Mouse (Mus musculus) cortical plate, adult 2 months (tissue): ENCODE measurements around the gene Adgra3. TPM values are rescaled to one million over a fixed set of nuclear protein-coding genes. Genes with fewer than 3 reads are reported as not detected.

Source experiments
- H3K27ac ChIP-seq: fragments of 200-500 bp; 2 replicates; pipeline ENCODE4 v1.5.1; 2012; ENCODE audit warnings: low read length, control low read depth, inconsistent platforms; ENCODE audit not compliant: insufficient read depth
- H3K4me1 ChIP-seq: fragments of 200-500 bp; 2 replicates; pipeline ENCODE4 v1.6.1; 2011; ENCODE audit warnings: low read length; ENCODE audit not compliant: control insufficient read depth, insufficient read depth
- H3K4me3 ChIP-seq: fragments of 200-500 bp; 2 replicates; pipeline ENCODE4 v1.5.1; 2011; ENCODE audit warnings: mild to moderate bottlenecking, low read length, control low read depth; ENCODE audit not compliant: insufficient read depth
- CTCF ChIP-seq: fragments of 200-500 bp; IDR thresholded peaks from 2 replicates; pipeline ENCODE4 v1.5.1; 2011; ENCODE audit warnings: mild to moderate bottlenecking, control low read depth, low read length; ENCODE audit not compliant: insufficient read depth; ENCODE audit errors: extremely low read depth
- POLR2A ChIP-seq: fragments of 200-500 bp; IDR thresholded peaks from 2 replicates; pipeline ENCODE4 v1.6.1; 2011; ENCODE audit warnings: mild to moderate bottlenecking, low read length, control low read depth; ENCODE audit not compliant: insufficient read depth; ENCODE audit errors: extremely low read depth
- polyA plus RNA-seq: library from polyadenylated mRNA; depleted of rRNA; stranded (reverse); fragments of >200 nt; gene quantifications from 2 replicates; pipeline ENCODE4 v1.2.3, GENCODE M21; 2012

Gene Adgra3
- polyA plus RNA-seq, 1 experiment, result 13.9 TPM

DNA sequence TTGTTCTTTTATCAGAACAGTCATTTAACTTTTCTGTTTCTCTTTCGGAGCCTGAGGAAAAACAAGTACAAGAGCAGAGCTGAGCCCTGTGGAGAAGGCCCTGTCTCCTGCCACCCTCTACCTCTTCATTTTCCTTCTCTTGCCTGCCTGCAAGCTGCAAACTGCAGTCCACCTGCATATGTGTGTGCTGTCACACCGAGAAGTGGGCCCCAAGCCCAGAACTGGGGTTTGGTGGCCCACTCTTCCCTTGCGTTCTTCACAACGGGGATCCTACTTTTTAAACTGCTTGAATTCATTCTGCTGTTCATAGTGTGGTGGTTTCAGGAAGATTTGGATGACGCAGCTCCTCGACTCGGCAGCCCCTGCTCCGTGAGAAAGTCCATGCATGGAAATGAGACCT lies 9.3 kb downstream of the Adgra3 start:
- Histone ChIP-seq H3K4me1 (no peaks in the 10 kb centered on the region), H3K4me3 (no peak overlapping the region), H3K27ac (no peak overlapping the region)
- TF ChIP-seq CTCF, result no peak
- TF ChIP-seq POLR2A, result no peak

DNA sequence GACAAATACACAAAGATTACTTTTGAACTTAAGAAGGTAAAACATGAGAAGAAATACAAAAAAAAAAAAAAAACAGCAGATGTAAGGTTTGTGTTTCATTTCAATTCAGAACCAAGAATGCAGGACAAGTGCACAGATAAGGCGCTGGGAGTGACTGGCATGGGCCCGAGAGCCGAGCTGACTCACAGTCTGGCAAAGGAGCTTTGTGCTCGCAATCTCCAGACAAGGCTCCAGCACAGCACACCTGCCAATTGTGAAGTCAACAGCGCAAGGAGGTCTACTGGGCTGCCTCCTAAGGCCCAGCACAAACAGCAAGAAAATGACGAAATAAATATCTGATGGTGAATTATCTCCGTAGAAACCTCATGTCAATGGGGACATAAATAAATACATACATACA lies 9.8 kb downstream of the Adgra3 start:
- TF ChIP-seq POLR2A (no peak), CTCF (no peak)
- Histone ChIP-seq H3K4me3 (no peak overlapping the region), H3K4me1 (no peaks in the 10 kb centered on the region), H3K27ac (no peak overlapping the region)

DNA sequence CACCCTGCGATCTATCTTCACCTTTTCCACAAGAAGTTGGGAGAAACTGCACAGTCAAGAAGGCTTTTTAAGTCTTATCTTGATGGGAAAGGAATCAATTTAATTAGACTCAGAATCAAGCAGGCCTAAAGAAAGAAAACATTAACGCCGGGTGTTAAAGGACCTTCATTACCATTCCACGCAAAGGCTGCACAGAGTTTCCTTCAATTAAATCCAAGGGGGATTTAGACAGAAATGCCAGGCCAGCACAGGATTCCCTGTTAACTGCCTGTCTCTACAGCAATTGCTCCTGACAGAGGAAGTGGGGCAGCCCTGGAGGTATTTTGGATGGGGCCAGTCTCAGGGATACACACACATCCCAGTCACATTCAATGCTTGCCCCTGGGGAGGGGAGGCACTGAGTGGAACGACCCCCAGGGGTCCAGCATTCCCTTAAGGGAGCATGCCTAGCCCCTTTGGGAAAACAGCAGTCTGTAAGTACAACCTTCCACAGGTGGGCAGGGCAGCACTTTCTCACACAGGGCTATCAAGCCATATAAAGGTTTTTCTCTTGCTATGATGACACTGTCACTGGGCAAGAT lies 10.4 kb downstream of the Adgra3 start:
- H3K27ac ChIP-seq, result no peak overlapping the region
- H3K4me3 ChIP-seq, result no peak overlapping the region
- H3K4me1 ChIP-seq, result no peaks in the 10 kb centered on the region
- TF ChIP-seq CTCF (no peak), POLR2A (no peak)

DNA sequence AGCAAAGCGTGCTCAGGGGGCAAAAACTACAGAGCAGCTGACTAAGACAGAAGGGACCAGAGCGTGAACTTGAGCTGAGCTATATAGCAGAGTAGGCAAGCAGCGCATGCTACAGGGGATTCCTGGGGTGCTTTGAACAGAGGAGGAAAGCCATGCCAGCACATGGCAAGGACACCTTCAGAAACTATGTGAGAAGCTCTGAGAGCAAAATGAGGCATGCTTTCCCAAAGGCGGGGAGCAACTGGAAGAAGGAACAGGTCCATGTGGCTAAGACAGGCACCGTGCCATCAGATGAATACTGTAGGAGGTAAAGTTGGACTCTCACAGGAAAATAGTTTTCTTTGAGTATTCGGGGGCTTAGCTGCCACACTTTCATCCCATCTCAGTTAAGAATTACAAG lies 13.6 kb downstream of the Adgra3 start:
- H3K4me1 ChIP-seq, result no peaks in the 10 kb centered on the region
- H3K27ac ChIP-seq, result no peak overlapping the region
- TF ChIP-seq POLR2A (no peak), CTCF (no peak)
- H3K4me3 ChIP-seq, result no peak overlapping the region

DNA sequence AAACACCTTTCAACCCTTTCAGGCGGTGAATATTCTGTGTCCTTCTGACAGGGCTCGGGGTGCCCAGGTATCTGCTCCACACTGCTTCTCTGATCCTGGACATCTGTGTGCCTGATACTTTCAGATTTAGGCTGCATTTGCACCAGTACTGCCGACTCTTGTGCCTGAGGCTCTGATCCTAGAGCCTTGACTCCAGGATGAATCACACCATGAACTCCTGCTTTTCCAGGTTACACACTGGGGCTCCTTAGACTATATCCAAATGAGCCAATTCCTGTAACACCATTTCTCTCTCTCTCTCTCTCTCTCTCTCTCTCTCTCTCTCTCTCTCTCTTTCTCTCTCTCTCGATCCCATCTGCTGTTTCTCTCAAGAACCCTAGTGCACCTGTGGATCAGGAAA lies 15.1 kb downstream of the Adgra3 start:
- TF ChIP-seq POLR2A (no peak), CTCF (no peak)

DNA sequence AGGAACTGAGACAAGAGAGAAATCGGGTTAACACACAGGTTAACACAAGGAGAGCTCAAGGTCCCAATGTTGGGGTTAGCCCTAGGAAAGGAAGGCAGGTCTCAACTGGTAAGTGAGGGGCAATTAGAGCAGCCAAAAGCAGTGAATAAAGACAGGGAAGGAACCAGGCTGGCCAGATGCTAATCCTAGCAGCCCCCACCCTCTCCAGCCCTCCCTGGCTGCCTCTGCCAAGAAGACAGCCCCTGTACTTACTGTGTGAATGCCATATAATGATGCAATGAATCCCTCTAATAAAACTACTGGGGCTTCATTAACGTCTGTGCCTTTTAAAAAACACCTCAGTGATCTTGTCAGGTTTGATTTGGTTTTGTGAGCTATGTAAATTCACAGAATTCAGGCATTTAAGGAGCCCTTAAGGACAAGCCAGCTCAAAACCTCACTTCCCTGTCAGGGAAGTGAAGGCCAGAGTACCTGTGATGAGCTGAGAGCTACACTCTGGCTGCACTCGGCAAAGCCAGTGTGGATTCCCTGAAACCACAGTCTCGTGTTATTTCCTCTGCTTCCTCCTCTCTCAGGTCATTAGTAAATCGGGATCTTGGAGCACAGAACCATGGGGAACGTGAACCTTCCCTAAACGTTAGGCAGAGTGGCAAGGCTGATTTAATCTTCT lies 16.4 kb downstream of the Adgra3 start:
- no peak overlapping the region for H3K27ac ChIP-seq
- TF ChIP-seq POLR2A, result no peak
- TF ChIP-seq CTCF, result no peak
- no peaks in the 10 kb centered on the region for H3K4me1 ChIP-seq
- H3K4me3 ChIP-seq, result no peak overlapping the region

More for the DNA sequence above, 15.1 kb downstream of the Adgra3 start:
- no peak overlapping the region for H3K27ac ChIP-seq
- H3K4me3 ChIP-seq, result no peak overlapping the region
- H3K4me1 ChIP-seq, result no peaks in the 10 kb centered on the region

GRCm38 (mm10) chr5:50039521-50039920 lies 19.3 kb downstream of the Adgra3 start:
- no peak overlapping the region for H3K4me3 ChIP-seq
- no peak overlapping the region for H3K27ac ChIP-seq
- no peaks in the 10 kb centered on the region for H3K4me1 ChIP-seq
- TF ChIP-seq POLR2A, result no peak
- no peak for TF ChIP-seq CTCF

DNA sequence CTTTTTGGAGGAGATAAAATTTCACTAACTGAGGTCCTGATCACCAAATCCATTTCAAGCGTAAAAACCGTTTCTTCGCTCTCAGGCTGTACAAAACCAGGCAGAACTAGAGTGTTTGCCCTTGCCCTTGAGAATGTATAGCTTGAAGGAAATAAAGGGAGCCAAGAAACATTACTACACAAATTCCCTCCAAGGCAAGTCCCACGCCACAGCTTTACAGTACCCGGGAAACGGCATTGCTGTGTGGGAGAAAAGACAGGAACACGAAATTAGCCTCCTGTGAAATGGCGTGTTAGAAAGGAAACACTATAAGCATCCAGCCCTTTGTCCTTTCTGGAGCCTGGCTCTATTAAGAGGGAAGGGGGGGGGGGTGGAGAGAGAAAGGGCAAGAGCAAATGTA lies 21.1 kb downstream of the Adgra3 start:
- Histone ChIP-seq H3K4me3 (no peak overlapping the region), H3K4me1 (no peaks in the 10 kb centered on the region; the same call in 1 of the 2 replicates), H3K27ac (no peak overlapping the region)
- TF ChIP-seq POLR2A (no peak), CTCF (no peak)

- H3K27ac ChIP-seq, result no peak overlapping the region
- no peak overlapping the region for H3K4me3 ChIP-seq
- H3K4me1 ChIP-seq, result no peaks in the 10 kb centered on the region; the same call in 1 of the 2 replicates
- TF ChIP-seq CTCF (no peak), POLR2A (no peak)
Observed at GRCm38 (mm10) chr5:50034900-50035514, 23.8 kb downstream of the Adgra3 start.

GRCm38 (mm10) chr5:50034231-50034630 lies 24.6 kb downstream of the Adgra3 start:
- H3K4me3 ChIP-seq, result no peak overlapping the region
- TF ChIP-seq POLR2A, result no peak
- no peak for TF ChIP-seq CTCF
- no peaks in the 10 kb centered on the region; the same call in 1 of the 2 replicates for H3K4me1 ChIP-seq
- H3K27ac ChIP-seq, result no peak overlapping the region
